Mouse (Mus musculus): ENCODE data around the gene Acsm1.
"Not testable (repeated sequence)": the region's sequence is repeated elsewhere in the genome, so short reads cannot be mapped to it uniquely, and the experiment has no call there.

Acsm1 gene

GRCm38 (mm10) chr7:119606664-119607076, at the start of gene Acsm1:
TSS of gene Acsm1 (plus strand) at chr7:119607026.
- DNase-seq (ENCODE audit: low read depth), result no peak

GRCm38 (mm10) chr7:119559789-119560451, 46.9 kb upstream of the Acsm1 start:
- no peak for DNase-seq (ENCODE audit: low read depth)

- DNase-seq (ENCODE audit: low read depth), result no peak
Measured at GRCm38 (mm10) chr7:119560452-119560835, 46.4 kb upstream of the Acsm1 start.

- no peak for DNase-seq (ENCODE audit: low read depth)
Measured at GRCm38 (mm10) chr7:119561441-119561840, 45.4 kb upstream of the Acsm1 start.

- not testable (repeated sequence) for DNase-seq (ENCODE audit: low read depth)
Measured at GRCm38 (mm10) chr7:119562476-119562875, 44.4 kb upstream of the Acsm1 start.

- no peak for DNase-seq (ENCODE audit: low read depth)
Measured at GRCm38 (mm10) chr7:119594530-119595107, 12.2 kb upstream of the Acsm1 start.

- no peak for DNase-seq (ENCODE audit: low read depth)
Measured at GRCm38 (mm10) chr7:119595306-119595705, 11.5 kb upstream of the Acsm1 start.

GRCm38 (mm10) chr7:119596536-119596935, 10.3 kb upstream of the Acsm1 start:
- no peak for DNase-seq (ENCODE audit: low read depth)

- DNase-seq (ENCODE audit: low read depth), result no peak
Measured at GRCm38 (mm10) chr7:119601195-119601953, 5.5 kb upstream of the Acsm1 start.

GRCm38 (mm10) chr7:119601954-119602317, 4.9 kb upstream of the Acsm1 start:
- DNase-seq (ENCODE audit: low read depth), result no peak

- no peak for DNase-seq (ENCODE audit: low read depth)
Measured at GRCm38 (mm10) chr7:119604903-119605483, 1.8 kb upstream of the Acsm1 start.

- DNase-seq (ENCODE audit: low read depth), result no peak
Measured at GRCm38 (mm10) chr7:119605926-119606663, 731 bp upstream of the Acsm1 start.

- no peak for DNase-seq (ENCODE audit: low read depth)
Measured at GRCm38 (mm10) chr7:119607796-119608515, 1.1 kb downstream of the Acsm1 start.

GRCm38 (mm10) chr7:119616531-119616930, 9.7 kb downstream of the Acsm1 start:
- no peak for DNase-seq (ENCODE audit: low read depth)

GRCm38 (mm10) chr7:119617593-119617992, 10.8 kb downstream of the Acsm1 start:
- DNase-seq (ENCODE audit: low read depth), result no peak

- no peak for DNase-seq (ENCODE audit: low read depth)
Measured at GRCm38 (mm10) chr7:119618209-119618935, 11.5 kb downstream of the Acsm1 start.

- DNase-seq (ENCODE audit: low read depth), result no peak
Measured at GRCm38 (mm10) chr7:119620157-119620556, 13.3 kb downstream of the Acsm1 start.

GRCm38 (mm10) chr7:119638773-119639172, 31.9 kb downstream of the Acsm1 start:
- DNase-seq (ENCODE audit: low read depth), result no peak

- DNase-seq (ENCODE audit: low read depth), result no peak
Measured at GRCm38 (mm10) chr7:119642307-119642706, 35.5 kb downstream of the Acsm1 start.

- DNase-seq (ENCODE audit: low read depth), result no peak
Measured at GRCm38 (mm10) chr7:119667893-119668292, 61.1 kb downstream of the Acsm1 start.

- DNase-seq (ENCODE audit: low read depth), result no peak
Measured at GRCm38 (mm10) chr7:119670395-119670794, 63.6 kb downstream of the Acsm1 start.

Data from 416B (cell line).